In genomic region chr13:118459672-118460384, GRCm38 (mm10) we compare ENCODE assay signal across 24 mouse cellular contexts.
DNase-seq lines count a peak whose midpoint lies in the region; ATAC-seq and TF ChIP-seq lines count a peak whose summit lies in the region.
"Had no signal": no experiment of that assay in that cellular context is flagged by ENCODE, and none has a peak within 500 bp of the region (broad histone marks: within the 10 kb centered on the region; RNA-seq: fewer than 3 reads in every experiment).

No protein-coding gene starts in this region.

- no peak for TF ChIP-seq EP300 in stomach, postnatal 0 days (optimal IDR thresholded peaks at IDR 0.05)

- 65% methylated on average over 9 of the region's 9 CpGs for WGBS in embryonic facial prominence, embryonic 11.5 days
- 73% methylated on average over 9 of the region's 9 CpGs for WGBS in embryonic facial prominence, embryonic 10.5 days
- WGBS in embryonic facial prominence, embryonic 13.5 days = 42% methylated on average over 9 of the region's 9 CpGs
- WGBS in limb, embryonic 13.5 days = 43% methylated on average over 9 of the region's 9 CpGs
- 76% methylated on average over 9 of the region's 9 CpGs for WGBS in stomach, postnatal 0 days

- no peaks in the 10 kb centered on the region for H3K27me3 ChIP-seq in embryonic facial prominence, embryonic 11.5 days (ENCODE audit: control insufficient read depth, insufficient read depth, low read length)
- H3K27me3 ChIP-seq in embryonic facial prominence, embryonic 10.5 days (replicated peaks; ENCODE audit: low read depth, poor library complexity, severe bottlenecking) = no peaks in the 10 kb centered on the region
- no peaks in the 10 kb centered on the region for H3K27me3 ChIP-seq in embryonic facial prominence, embryonic 13.5 days
- no peaks in the 10 kb centered on the region for H3K27me3 ChIP-seq in limb, embryonic 13.5 days
- no peaks in the 10 kb centered on the region for H3K27me3 ChIP-seq in stomach, postnatal 0 days (ENCODE audit: control insufficient read depth, insufficient read depth, low read length)
- H3K27me3 ChIP-seq: heart, embryonic 12.5 days; liver, embryonic 13.5 days; Patski had no signal

- H3K9me3 ChIP-seq in embryonic facial prominence, embryonic 11.5 days (replicated peaks; ENCODE audit: control insufficient read depth, low read length) = no peaks in the 10 kb centered on the region
- H3K9me3 ChIP-seq in embryonic facial prominence, embryonic 10.5 days = no peaks in the 10 kb centered on the region
- no peaks in the 10 kb centered on the region for H3K9me3 ChIP-seq in embryonic facial prominence, embryonic 13.5 days
- H3K9me3 ChIP-seq in limb, embryonic 13.5 days = no peaks in the 10 kb centered on the region
- H3K9me3 ChIP-seq in stomach, postnatal 0 days (ENCODE audit: control insufficient read depth, low read length) = no peaks in the 10 kb centered on the region
- H3K9me3 ChIP-seq: forebrain, embryonic 10.5 days; heart, embryonic 12.5 days; hindbrain, embryonic 10.5 days; liver, embryonic 13.5 days had no signal

- no peak overlapping the region for H3K9ac ChIP-seq in embryonic facial prominence, embryonic 11.5 days (replicated peaks; ENCODE audit: low read length)
- no peak overlapping the region for H3K9ac ChIP-seq in embryonic facial prominence, embryonic 13.5 days
- H3K9ac ChIP-seq in limb, embryonic 13.5 days = no peak overlapping the region
- H3K9ac ChIP-seq in stomach, postnatal 0 days (ENCODE audit: low read length) = no peak overlapping the region
- H3K9ac ChIP-seq: forebrain, postnatal 0 days; heart, embryonic 12.5 days; liver, embryonic 13.5 days; lung, embryonic 14.5 days had no signal

- no peak overlapping the region for H3K4me2 ChIP-seq in embryonic facial prominence, embryonic 11.5 days (ENCODE audit: low read depth, low read length)
- H3K4me2 ChIP-seq in embryonic facial prominence, embryonic 13.5 days = peak overlapping the region; percentile 0; the same call in 1 of the 2 replicates
- H3K4me2 ChIP-seq in limb, embryonic 13.5 days (replicated peaks) = no peak overlapping the region
- H3K4me2 ChIP-seq in stomach, postnatal 0 days (replicated peaks; ENCODE audit: low read depth) = no peak overlapping the region
- H3K4me2 ChIP-seq: heart, embryonic 12.5 days; liver, embryonic 13.5 days; lung, embryonic 14.5 days had no signal

- no peak for TF ChIP-seq CTCF in stomach, postnatal 0 days (IDR thresholded peaks at IDR 0.05; ENCODE audit: low read depth)

- no peaks in the 10 kb centered on the region for H3K36me3 ChIP-seq in embryonic facial prominence, embryonic 11.5 days (replicated peaks; ENCODE audit: control insufficient read depth, insufficient read depth, low read depth, low read length)
- no peaks in the 10 kb centered on the region for H3K36me3 ChIP-seq in embryonic facial prominence, embryonic 10.5 days (replicated peaks)
- no peaks in the 10 kb centered on the region for H3K36me3 ChIP-seq in embryonic facial prominence, embryonic 13.5 days
- no peaks in the 10 kb centered on the region for H3K36me3 ChIP-seq in limb, embryonic 13.5 days
- H3K36me3 ChIP-seq in stomach, postnatal 0 days (ENCODE audit: control insufficient read depth, insufficient read depth, low read length) = no peaks in the 10 kb centered on the region
- H3K36me3 ChIP-seq: forebrain, embryonic 10.5 days; heart, embryonic 12.5 days; hindbrain, embryonic 10.5 days; liver, embryonic 13.5 days had no signal

- DNase-seq in embryonic facial prominence, embryonic 11.5 days (ENCODE audit: low spot score) = peak; percentile 69
- no peak for DNase-seq in embryonic facial prominence, embryonic 10.5 days (ENCODE audit: low spot score)
- DNase-seq in NIH3T3 (ENCODE audit: low read depth) = peak; percentile 50
- no peak for DNase-seq in retina, postnatal 1 day
- no peak for DNase-seq in stomach, postnatal 0 days (ENCODE audit: low spot score)
- DNase-seq: adrenal gland, adult 8-10 months; cerebellum, adult 2 months; forebrain, postnatal 0 days; gastrocnemius, postnatal 14 days; heart, adult 18-20 months; heart, postnatal 10 days; kidney, adult 18-20 months; kidney, postnatal 14 days; layer of hippocampus, postnatal 36 days; liver, embryonic 13.5 days; lung, embryonic 14.5 days; midbrain, embryonic 14.5 days; right cerebral cortex, postnatal 14 days had no signal

- H3K4me3 ChIP-seq in embryonic facial prominence, embryonic 11.5 days (ENCODE audit: low read depth, low read length) = no peak overlapping the region
- no peak overlapping the region for H3K4me3 ChIP-seq in embryonic facial prominence, embryonic 10.5 days
- no peak overlapping the region for H3K4me3 ChIP-seq in embryonic facial prominence, embryonic 13.5 days
- no peak overlapping the region for H3K4me3 ChIP-seq in limb, embryonic 13.5 days
- H3K4me3 ChIP-seq in stomach, postnatal 0 days (ENCODE audit: low read depth, low read length) = no peak overlapping the region
- H3K4me3 ChIP-seq: forebrain, embryonic 10.5 days; heart, embryonic 12.5 days; hindbrain, embryonic 10.5 days; liver, embryonic 13.5 days had no signal

- H3K4me1 ChIP-seq in embryonic facial prominence, embryonic 11.5 days (ENCODE audit: control insufficient read depth, insufficient read depth, low read length) = no peaks in the 10 kb centered on the region
- peaks cover 5% of the 10 kb centered on the region; the same call in 1 of the 2 replicates for H3K4me1 ChIP-seq in embryonic facial prominence, embryonic 10.5 days
- peaks cover 8% of the 10 kb centered on the region for H3K4me1 ChIP-seq in embryonic facial prominence, embryonic 13.5 days
- peaks cover 7% of the 10 kb centered on the region; the same call in 1 of the 2 replicates for H3K4me1 ChIP-seq in limb, embryonic 13.5 days
- no peaks in the 10 kb centered on the region for H3K4me1 ChIP-seq in stomach, postnatal 0 days (replicated peaks; ENCODE audit: control insufficient read depth, insufficient read depth)
- H3K4me1 ChIP-seq: forebrain, embryonic 10.5 days; heart, embryonic 12.5 days; hindbrain, embryonic 10.5 days; liver, embryonic 13.5 days had no signal

- no peak for ATAC-seq in embryonic facial prominence, embryonic 11.5 days (replicated peaks; ENCODE audit: insufficient number of reproducible peaks, low FRiP score, low TSS enrichment, low read depth)
- ATAC-seq in embryonic facial prominence, embryonic 13.5 days (ENCODE audit: insufficient number of reproducible peaks, insufficient read depth, low FRiP score, low TSS enrichment, low read depth) = no peak
- no peak for ATAC-seq in limb, embryonic 13.5 days (ENCODE audit: low FRiP score, low read depth)
- no peak for ATAC-seq in stomach, postnatal 0 days (ENCODE audit: low FRiP score, low TSS enrichment)
- ATAC-seq: forebrain, postnatal 0 days; Patski had no signal

- H3K27ac ChIP-seq in embryonic facial prominence, embryonic 11.5 days (replicated peaks; ENCODE audit: low read depth, low read length) = no peak overlapping the region
- H3K27ac ChIP-seq in embryonic facial prominence, embryonic 10.5 days (replicated peaks) = no peak overlapping the region
- peak overlapping the region; percentile 65; the same call in 1 of the 2 replicates for H3K27ac ChIP-seq in embryonic facial prominence, embryonic 13.5 days
- H3K27ac ChIP-seq in limb, embryonic 13.5 days = 0 out of 2 replicates have a peak overlapping the region, but pooled peaks have one; percentile 28
- H3K27ac ChIP-seq in stomach, postnatal 0 days (replicated peaks) = no peak overlapping the region
- H3K27ac ChIP-seq: forebrain, embryonic 10.5 days; hindbrain, embryonic 10.5 days; liver, embryonic 13.5 days had no signal

Comparison
In these comparisons a context has a peak if more than half of its experiments do, and no peak if none do; other contexts are left out.
1. DNase-seq: peak in embryonic facial prominence, embryonic 11.5 days (single experiment) and NIH3T3 (single experiment); none in embryonic facial prominence, embryonic 10.5 days (single experiment), retina, postnatal 1 day (single experiment) and stomach, postnatal 0 days (single experiment).
2. H3K27ac ChIP-seq: peak in embryonic facial prominence, embryonic 13.5 days (single experiment) and limb, embryonic 13.5 days (single experiment); none in embryonic facial prominence, embryonic 11.5 days (single experiment), embryonic facial prominence, embryonic 10.5 days (single experiment) and stomach, postnatal 0 days (single experiment).